Mouse (Mus musculus) left cerebral cortex, postnatal 36 days (tissue): Measurements from ENCODE around the gene Slc8a1. TPM values are rescaled to one million over a fixed set of nuclear protein-coding genes. Genes with fewer than 3 reads are reported as not detected.
A peak's percentile ranks its signal among the peaks of the same experiment; 100 is the strongest.

Source experiments
- DNase-seq, 2 experiments: peaks; one replicate each; pipeline ENCODE4 v3.0.0; 2021 to 2022; ENCODE audit warnings: low spot score in 2 of 2, mixed read lengths in 1 of 2
- intact Hi-C: fragments of 180-260 bp; cut with DNase I; formaldehyde crosslinking; loops from one replicate; pipeline ENCODE4 v1.15.1; 2025
- total RNA-seq, 2 experiments: library from RNA; stranded (reverse); gene quantifications; 2 replicates each; pipeline ENCODE4 v1.2.3; 2021

The Slc8a1 gene
- total RNA-seq, 2 experiments from 2014 or later: 234 to 261 TPM

DNA sequence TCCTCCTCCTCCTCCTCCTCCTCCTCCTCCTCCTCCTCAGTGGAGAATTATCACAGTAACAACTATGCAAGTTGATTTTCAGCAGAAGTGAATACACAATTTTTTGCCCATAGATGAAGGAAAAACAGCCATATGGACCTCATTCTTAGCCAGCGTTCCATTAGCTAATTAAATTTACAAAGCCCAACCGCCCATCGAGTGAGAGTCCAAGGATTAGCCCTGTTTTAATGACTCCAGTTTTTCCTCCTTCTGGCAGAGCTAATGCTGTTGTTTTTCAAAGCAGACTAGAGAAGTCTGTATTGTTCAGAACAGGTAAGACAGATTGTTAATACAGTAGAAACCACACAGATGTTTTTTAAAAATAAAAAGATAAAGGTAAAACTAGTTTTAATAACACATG, 264.8 kb downstream of the Slc8a1 start:
- DNase-seq: no peak
- intact Hi-C loops: loop anchor here (10.0 kb wide), 1 partner anchor 191 kb away; no protein-coding TSS in a partner anchor

DNA sequence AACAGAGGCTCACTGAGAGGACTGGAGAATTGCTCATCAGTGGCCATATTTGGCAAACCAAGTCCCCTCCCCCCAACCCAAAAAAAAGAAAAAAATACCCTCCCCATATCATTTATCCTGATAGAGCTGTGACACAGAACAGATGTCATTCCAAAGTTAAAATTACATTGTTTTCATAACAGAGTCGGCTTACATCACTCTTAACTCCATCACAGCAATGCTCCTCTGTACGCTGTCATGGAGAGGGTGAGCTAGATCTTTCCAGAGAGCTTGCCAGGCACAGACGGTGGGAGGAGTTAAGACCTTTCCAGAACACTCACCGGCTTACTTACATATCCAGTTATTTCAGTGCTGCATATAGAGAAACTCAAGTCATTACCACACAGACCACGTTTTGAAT, 269.2 kb downstream of the Slc8a1 start:
- intact Hi-C loops: no loop called here
- no peak for DNase-seq

DNA sequence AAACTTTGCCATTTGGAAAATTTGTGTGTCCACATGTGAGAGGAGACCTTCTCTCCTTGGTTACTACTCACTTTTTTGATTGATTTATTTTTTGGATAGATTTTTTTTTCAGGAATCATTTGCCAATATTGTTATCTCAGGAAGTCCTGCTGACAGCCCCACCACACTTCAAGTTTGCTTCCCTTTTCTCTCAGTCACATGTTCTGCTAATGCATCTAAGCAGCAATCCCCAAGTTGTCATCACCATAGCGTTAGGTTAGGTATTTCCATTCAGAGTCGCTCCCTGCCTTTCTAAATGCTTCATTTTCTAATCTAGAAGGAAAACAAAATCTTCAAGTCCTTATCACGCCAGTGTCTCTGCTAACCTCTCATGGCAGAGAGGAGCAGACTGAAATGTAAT, 278.8 kb downstream of the Slc8a1 start:
- DNase-seq: no peak
- intact Hi-C loops: no loop called here

DNA sequence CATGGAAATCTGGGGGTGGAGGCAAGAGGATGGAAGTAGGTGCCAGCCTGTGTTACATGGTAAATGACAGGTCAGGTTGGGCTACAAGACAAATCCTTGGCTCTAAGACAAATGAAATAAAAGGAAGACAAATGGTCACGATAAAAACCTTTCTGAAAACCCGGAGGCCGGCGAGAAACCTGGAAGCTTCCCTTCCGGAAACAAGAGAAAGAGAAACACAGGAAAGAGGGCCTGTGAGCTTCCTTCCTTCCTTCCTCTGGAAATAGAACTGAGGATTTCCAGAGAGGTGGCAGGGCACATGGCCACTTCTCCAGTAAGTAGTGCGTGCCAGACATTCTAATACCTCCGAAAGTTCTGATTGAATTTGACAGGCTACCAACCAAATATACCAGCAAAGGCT, 282.2 kb downstream of the Slc8a1 start:
- intact Hi-C loops: no loop called here
- no peak for DNase-seq

DNA sequence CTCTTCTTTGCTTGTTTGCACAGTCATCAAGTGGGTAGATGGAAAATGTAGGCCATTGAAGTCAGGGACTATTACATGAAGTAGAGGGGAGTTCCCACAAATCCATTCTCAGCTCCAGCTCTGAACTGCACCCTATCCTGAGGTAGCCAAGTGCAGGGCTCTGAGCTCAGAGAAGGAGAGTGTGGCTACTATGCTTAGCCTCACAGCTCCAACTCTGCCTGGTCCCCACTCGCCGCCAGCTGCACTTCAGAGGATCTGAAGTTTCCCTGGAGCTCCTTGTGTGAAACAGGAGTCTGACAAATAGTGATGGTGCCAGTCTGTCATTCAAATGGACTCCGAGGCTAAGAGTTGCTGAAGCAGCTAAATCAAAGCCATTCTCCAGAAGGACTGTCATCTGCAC, 282.9 kb downstream of the Slc8a1 start:
- intact Hi-C loops: no loop called here

DNA sequence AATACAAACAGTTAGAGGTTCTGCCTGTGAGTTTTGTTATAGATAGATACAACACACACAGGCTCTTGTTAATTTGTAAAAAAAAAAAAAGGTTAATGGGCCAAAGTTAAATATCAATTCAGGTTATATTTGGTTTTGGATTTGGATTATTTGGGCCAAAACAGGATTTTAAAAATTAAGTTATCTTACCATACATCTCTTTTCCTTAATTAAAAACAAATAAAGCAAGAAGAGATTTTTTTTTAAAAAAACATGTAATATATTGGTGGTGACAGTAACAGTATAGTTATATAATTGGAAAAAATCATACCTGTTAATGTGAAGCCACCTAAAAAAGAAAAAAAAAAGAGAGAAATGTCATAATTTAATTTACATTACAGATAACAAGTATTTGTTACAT, 296.7 kb downstream of the Slc8a1 start, which contains the start of gene Gm11096:
Gene Gm11096 (plus strand): TSS at position 301 of the 400 bp plus-strand sequence.
- no peak for DNase-seq
- intact Hi-C loops: no loop called here

More for the DNA sequence above, 282.9 kb downstream of the Slc8a1 start:
- no peak for DNase-seq

DNA sequence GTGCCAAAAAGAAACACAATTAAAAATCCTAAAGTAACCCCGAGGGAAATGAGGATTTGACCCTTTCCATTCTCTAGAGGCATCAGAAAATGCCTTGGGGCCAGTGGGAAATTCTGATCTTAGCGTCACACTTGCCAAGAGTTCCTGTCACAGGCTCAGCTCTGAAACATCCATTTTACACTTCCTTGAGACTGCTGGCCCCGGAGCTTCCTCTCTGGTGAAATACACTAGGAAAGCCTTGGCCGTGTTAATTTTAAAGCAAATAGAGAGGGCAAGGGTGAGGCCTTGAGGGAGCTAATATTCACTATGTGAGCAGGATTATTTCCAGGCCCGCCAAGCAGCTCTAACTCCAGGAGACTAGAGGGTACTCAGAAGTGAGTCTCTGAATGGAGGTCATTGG, 305.0 kb downstream of the Slc8a1 start:
- intact Hi-C loops: no loop called here
- DNase-seq: no peak

DNA sequence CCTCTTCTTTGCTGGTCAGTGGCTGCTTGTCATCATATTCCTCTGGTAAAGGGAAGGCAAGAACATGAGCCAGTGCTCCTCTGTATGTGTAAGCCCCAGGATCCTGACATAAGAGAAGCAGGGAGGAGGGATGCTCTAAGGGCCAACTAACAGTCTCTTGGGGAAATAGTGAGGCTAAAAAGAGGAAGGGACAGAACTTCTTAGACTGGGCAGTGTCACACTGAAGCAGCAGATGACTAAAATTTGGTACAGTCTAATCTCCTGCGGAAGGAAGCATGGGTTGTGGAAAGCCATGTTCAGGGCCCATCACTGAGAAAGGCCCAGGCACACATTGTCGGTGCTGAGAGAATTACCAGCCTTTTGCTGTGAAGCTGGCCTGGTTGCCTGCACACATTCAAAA, 305.4 kb downstream of the Slc8a1 start:
- DNase-seq: no peak

DNA sequence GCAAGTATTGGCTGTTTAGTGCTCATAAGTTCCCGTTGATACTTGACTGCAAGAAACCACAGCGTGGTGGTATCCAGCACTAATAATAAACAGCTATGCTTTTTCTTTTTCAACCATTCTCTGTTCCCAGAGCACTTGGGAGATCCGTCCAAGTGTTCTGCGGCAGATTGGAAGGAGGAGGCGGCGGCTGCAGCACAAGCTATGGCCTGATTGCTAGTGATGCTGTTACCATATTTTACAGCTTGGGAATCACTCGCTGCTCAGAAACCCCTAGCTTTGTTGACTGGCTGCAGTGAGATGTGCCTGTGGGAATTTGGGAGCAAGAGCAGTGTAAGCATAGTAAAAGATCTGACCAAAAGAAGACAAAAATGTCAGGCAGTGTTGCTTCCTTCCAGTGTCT, 310.9 kb downstream of the Slc8a1 start:
- intact Hi-C loops: no loop called here
- peak; percentile 61 to 69 for DNase-seq

More for the DNA sequence above, 305.4 kb downstream of the Slc8a1 start:
- intact Hi-C loops: no loop called here

DNA sequence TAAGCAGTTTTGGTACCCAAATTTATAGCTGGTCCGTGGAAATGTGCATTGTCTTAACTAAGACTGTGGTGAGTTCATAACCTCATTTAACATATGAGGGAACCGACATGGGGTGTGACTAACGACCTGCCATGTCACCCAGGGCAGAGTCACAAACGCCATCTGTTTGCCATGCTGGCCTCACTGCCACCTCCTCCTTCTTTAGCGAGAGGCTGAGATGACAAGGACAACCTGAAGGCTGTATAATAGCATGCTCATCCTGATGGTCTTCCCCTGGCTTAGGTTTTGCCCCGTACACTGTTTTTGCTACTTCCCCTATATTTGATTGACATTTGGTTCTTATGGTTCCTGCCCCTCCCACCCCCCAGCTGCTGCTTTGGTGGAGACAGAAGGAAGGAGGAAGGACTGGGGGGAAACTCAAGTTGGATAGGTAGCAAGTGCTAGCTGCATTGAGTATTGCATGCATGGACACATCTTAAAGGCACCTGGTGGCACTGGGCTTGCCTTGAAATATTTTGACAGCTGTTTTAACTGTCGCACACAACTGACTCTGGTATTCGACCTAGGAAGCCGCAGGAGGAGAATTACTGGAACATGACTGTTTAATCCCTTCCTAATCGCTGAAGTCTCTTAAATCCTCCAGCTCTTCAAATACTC, 313.8 kb downstream of the Slc8a1 start:
- DNase-seq: no peak
- intact Hi-C loops: no loop called here

DNA sequence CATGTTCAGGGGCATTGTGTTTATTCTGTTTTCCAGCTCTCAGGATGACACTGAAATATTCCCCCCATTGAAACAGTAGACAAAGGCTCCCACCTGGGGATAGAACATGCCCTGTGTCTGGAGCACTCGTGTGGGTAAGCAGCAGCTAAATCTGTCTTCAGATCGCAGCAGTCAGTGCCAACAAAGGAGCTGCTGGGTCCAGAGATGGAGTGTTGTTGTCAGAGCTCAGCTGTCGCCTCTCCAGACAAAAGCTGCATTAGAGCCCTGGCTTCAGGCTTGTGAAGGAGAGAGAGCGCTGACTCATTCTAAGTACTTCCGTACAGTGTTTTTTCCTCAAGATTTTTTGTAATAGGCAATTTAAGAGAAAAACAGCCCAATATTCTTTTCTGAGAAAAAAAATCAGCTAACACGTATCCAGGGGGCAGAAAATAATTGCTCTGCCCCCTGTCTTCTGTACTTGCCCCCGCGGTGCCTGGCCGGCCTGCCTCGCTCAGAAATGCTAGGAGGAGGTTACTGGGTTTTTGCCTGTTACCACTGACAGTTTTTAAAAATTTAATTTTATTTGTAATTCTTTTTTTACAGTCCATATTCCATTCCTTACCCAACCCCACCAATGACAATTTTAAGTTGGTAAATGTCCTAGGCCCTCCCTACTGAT, 318.2 kb downstream of the Slc8a1 start:
- intact Hi-C loops: no loop called here
- DNase-seq: peak in 1 of 2 experiments; percentile 41

DNA sequence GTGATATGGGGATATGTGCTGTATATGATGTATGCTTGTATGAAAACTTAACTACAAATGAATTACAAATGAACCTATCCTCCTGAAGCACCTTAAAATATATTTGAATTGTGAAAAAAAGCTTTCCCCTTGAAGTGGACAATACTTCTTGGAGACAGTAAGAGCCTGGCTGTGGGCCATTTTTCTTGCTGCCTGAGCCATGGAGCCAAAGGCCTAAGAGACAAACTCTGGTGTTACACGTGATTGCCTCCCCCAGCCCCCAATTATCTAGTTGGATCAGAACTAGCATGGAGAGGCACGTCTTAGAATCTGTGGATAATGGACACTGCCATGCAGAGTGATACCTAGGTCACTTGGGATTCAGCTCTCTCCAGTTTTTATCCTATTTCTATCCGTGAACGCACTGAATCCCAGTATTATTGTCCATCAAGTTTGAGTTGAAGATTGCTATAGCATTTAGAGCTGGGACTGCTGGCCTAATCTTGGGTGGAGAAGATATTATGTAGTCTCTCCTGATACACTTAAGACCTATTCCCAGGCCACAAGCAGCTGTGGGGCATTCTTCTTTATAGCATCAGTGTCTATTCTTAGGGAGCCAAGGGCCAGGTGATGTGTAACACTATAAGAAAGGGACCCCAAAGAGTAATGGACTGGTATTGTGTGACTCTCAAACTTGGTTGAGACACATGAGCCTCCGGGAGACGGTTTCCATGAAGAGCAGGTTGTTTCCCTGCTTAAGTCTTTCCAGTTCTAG, 321.6 kb downstream of the Slc8a1 start:
- intact Hi-C loops: no loop called here
- DNase-seq: no peak

DNA sequence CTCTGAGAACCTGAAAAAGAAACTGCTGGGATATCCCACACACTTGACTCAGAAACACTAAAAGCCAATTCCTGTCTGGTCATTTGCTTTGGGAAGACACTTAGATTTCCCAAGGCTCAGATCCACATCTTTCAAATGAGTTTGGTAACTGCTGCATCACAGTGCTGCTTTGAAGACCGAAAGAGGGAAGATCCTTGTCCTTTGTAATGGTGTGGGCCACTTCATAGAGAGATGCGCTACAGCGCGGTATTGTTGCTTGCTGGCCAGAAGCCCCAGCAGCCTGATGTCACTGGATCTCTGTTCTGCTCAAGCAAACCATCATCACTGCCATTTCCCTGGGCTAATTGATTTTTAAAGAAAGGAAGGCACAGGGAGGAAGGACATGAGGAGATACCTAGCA, 325.4 kb downstream of the Slc8a1 start:
- DNase-seq: no peak
- intact Hi-C loops: no loop called here

DNA sequence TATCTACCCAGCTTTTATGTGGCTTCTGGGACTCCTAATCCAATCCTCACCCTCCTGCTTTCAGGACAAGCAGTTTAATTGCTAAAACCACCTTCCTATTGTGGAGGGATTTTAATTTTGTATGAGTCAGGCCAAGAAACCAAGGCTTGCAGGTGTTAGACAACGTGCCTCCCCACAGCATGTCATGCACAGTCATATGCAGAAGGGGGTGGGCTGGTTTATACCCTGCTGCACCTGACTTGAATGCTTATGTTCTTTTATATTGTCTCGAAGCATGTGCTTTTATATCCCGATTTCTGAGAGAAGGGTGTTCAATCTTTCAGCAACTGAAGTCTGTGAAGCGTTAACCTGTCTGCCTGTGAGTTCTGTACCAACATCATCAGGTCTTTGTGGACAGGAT, 334.0 kb downstream of the Slc8a1 start:
- no peak for DNase-seq
- intact Hi-C loops: no loop called here

DNA sequence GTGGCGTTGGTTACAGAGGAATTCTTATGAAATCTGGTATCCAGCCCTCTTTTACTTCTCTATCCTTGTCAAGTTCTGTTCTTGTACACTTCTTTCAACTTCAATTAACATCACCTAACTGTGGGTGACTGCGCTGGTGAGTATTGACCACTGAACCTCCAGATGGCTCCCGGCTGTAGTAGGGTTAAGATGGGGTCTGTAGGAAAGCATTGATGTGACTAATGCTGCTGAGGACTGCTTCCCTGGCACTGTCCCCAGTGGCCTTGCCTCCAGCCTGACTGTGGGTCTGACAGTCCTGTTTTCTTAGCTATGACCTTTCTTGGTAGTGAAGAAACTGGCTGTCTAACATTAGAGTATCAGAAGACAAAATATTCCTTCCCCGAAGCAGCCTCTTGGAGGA, 335.1 kb downstream of the Slc8a1 start:
- DNase-seq: no peak
- intact Hi-C loops: no loop called here

DNA sequence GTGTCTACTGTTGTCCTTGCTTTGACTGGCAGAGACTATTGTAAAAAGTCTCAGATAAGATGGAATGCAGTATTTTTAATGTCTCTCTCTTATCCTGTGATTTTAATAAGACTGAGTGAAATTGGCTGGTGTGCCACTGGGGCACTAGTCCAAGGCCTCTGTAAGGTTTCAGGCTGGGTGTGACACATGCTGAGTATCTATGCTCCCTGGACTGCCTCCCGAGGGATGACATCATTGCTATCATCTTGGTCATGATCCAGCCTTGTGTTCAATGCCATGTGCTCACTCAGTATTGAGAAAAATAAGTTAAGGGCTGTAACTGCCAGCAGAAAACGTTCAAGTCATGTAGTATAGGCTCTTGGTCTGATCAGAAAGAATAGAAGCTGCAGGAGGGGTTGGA, 335.5 kb downstream of the Slc8a1 start:
- intact Hi-C loops: no loop called here
- DNase-seq: no peak

DNA sequence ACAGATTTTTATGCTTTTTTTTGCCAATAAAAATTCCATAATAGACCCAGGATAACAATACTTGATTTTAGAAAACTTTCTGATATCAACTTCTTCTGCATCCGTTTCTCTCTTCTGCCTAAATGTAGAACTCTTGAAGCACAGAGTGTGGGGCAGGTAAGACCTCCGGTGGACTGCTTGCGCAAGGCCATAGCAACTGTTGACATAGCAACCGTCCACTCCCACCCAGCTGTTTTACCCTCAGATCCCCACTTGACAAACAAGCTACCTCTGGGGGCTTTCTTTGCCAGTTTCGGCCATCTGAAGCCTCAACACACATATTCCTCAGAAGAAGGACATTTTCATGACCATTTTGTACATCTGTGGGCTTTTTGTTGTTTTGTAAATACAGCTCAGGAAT, 337.8 kb downstream of the Slc8a1 start:
- intact Hi-C loops: no loop called here

DNA sequence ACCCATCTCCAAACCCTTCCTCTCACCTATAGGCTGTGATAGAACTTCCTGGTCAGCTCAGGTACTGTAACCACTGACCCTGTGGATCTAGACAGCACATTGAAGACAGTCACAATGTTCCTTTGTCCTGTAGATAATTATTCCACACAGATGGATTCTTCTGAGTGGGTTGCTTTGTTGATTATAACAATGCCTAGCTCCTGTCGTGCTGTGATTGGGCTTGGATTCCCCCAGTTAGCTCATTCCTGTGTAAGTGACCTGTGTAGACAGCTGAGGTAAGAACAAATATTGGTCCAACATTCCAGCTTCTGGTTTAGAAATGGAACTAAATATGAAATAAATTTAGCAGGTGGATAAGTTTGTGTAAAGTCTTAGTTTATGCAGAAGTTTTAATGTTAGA, 340.7 kb downstream of the Slc8a1 start:
- DNase-seq: no peak
- intact Hi-C loops: no loop called here

More for the DNA sequence above, 337.8 kb downstream of the Slc8a1 start:
- no peak for DNase-seq

DNA sequence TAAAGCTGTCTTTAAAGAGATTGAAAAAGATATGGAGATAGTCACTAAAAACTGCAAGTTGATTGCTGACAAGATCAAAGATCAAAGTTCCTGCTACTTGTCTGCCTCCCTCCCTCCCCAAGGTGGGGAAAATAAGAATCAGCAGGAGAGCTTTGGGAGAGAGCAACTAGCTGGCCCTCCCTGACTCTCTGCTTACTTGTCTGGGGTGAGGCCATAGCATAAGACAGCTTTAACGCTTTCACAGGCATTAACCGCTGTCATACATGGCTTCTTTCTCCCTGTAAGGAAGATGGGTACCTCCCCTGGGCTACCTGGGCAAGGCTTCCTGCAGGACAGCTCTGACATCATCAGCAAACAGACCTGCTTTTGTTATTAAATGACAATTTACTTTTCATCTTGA, 344.1 kb downstream of the Slc8a1 start:
- DNase-seq: no peak

DNA sequence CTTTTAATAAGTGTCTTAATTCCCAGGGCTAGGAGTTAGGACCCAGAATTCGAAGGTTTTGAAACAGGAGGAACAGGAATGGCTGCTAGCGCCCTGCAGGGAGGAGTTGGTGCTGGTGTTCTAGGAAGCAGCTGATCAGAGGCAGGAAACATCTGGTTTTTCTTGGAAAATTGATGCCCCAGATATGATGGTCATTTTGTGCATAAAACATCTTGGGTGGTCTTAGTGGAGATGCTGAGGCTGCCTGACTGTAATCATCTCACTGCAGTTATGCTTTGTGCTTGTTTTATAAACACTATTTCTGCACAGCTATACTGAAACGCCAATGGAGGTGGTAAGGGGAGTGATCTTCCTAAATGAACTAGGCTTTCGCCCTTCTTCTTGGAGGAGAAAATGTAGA, 345.1 kb downstream of the Slc8a1 start:
- intact Hi-C loops: no loop called here

More for the DNA sequence above, 344.1 kb downstream of the Slc8a1 start:
- intact Hi-C loops: no loop called here

DNA sequence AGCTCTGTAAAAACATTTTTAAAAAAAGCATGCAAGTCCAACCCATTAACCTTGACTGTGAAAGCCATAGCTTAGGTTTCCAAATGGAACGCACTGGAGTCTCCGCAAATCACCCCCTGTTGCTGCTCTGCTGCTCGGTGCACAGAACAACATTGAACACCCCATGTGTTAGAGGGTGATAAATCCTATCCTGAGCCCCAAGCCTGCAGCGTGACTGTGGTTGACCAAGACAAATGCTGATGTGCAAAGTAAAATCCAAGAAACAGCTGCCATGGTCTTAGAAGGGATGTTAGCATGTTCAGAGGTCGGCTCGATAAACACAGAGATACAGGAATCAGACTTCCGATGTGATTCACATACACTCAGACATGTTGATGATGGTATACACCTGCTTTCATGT, 346.7 kb downstream of the Slc8a1 start:
- no peak for DNase-seq
- intact Hi-C loops: no loop called here

More for the DNA sequence above, 345.1 kb downstream of the Slc8a1 start:
- no peak for DNase-seq
